Mouse (Mus musculus) heart, postnatal 0 days (tissue): ENCODE results near the gene Rragd.

ENCODE experiments used
- CTCF ChIP-seq: IDR thresholded peaks from 2 replicates; pipeline ENCODE4 v1.5.1; 2016; ENCODE audit warnings: antibody characterized with exemption, control low read depth, low read depth
- EP300 ChIP-seq: IDR thresholded peaks from 2 replicates; pipeline ENCODE4 v1.6.1; 2016; ENCODE audit warnings: antibody characterized with exemption, low read depth

GRCm38 (mm10) chr4:32961394-32961793, 21.4 kb upstream of the Rragd start:
- no peak for TF ChIP-seq CTCF
- no peak for TF ChIP-seq EP300
